Mouse (Mus musculus): Measurements from ENCODE around the gene Gm49373.

Gm49373 gene

DNA sequence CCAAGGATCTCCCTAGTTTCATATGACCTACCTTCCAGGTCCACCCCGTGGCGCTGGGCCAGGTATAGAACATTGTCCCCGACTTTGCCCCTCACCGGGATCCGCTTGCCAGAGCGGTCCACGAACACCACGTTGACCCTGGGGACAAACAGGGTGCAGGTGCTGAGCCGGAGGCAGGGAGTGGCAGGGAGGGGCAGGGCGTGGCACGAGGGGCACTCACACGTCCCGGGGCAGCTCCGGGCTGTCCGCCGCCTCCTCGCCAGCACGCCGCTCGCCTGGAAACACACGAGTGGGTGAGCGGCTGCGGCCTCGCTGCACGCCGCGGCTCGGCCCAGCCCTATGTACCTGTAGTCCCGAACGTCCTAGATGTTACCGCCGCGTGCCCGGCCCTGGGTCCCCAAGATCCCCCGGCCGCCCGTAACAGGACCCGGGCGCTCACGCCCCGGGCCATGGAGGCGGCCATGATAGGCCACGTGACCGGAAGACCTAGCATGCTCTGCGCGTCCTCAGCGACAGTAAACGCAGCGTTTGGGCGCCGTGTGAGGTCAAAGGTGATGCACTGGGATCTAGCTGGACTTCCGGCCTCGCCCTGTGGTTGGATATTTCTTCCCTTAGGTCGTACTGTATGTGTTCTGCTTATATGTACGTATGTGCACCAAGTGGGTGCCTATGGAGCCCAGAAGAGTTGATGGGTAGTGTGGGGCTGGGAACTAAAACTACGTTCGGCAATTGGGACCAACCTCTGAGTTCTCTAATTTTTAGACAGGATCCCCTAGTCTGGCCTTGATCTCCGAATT is at the start of gene Gm49373, which contains the start of gene Fdx1l:
Gm49373 (minus strand) TSS at position 53 of the 797 bp plus-strand sequence.
Fdx1l (minus strand) TSS at position 571 of the 797 bp plus-strand sequence.
- DNase-seq (ENCODE audit: low spot score) = peak; percentile 92

DNA sequence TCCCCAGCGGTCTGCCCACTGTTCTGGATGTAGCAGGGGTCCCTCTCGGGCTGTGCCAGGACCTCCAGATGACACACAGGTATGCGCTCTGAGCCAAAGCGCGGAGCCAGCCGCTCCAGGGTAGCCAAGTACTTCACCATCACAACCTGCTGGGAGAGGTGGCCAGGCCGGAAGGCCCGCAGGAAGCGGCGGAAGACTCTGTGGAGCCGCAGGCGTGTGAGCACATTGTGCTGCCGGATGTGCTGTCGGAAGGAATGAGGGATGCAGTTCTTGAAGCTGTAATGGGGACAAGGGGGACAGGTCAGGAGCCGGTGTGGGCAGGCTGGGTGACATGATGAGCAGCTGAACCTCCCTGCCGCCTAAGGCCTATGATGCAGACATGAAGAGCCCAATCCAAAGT is 48.6 kb upstream of the Gm49373 start:
- DNase-seq (ENCODE audit: low spot score) = no peak

DNA sequence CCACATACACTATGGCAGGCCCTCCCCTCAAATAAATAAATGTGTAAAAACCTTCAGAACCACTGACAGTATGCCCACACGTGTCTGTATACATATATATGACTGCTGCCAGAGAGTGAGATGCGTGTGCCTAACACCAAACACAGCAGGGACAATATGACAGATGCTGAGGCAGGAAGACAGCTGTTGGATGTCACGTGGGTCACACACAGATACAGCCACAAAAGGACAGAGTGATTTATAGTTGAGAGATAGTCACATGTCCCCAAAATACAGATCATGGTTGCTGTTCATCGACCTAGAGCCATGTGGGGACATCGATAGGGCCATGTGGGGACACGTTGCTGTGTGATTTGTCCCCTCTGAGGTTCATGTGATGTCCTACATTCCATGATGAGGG is 44.2 kb upstream of the Gm49373 start:
- DNase-seq (ENCODE audit: low spot score) = no peak

DNA sequence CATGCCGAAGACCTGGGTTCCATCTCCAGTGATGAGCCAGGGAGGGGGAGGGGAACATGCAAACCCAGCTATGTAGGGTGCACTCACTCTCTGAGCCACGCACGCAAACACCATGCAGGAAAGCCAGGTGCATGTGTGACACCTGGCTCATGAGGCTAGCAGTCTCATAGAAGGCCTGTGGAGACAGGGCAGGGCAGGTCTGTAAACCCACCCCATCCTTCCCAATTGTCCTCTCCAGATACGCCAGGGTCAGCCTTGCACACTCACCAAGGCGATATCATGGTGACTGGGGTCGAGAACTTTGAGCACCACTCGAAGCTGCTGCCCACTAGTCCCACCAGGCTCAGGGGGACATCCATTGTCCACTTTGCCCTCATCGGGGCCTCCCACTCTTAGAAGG is 42.2 kb upstream of the Gm49373 start:
- DNase-seq (ENCODE audit: low spot score) = no peak

- no peak for DNase-seq (ENCODE audit: low spot score)
Observed at GRCm38 (mm10) chr9:21114190-21114589, 41.3 kb upstream of the Gm49373 start.

- no peak for DNase-seq (ENCODE audit: low spot score)
Observed at GRCm38 (mm10) chr9:21113751-21114150, 40.9 kb upstream of the Gm49373 start.

GRCm38 (mm10) chr9:21107607-21108237 is 34.8 kb upstream of the Gm49373 start:
- no peak for DNase-seq (ENCODE audit: low spot score)

DNA sequence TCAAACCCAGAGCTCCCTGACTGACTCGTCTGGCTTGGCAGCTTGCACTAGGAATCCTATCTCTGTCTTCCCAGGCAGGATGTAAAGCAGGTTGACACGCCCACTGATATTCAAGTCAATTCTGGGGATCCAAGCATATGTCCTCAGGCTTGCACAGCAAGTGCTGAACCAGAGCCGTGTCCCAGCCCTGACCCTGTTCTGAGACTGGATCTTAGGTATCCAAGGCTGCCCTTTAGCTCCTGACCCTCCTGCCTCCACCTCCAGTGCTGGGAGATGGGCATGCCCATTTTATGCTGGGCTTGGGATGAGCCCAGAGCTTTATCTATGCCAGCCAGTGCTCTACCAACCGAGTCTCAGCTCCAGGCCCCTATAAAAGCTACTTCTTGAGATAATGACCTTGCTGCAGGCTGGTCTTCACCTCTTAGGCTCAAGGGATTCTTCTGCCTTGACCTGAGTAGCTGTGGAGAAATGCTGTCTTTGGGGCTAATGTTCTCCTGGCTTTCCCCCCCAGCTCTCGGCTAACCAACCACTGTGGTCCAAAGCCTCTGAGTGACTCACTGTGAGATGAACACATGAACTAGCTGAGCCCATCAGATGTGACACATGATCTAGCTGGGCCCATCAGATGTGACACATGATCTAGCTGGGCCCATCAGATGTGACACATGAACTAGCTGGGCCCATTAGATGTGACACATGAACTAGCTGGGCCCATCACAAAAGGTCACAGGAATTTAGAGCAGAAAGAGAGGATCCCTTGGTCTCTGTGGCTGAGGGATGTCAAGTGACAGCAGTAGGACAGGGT is 33.1 kb upstream of the Gm49373 start:
- DNase-seq (ENCODE audit: low spot score) = no peak

GRCm38 (mm10) chr9:21104814-21105213 is 31.9 kb upstream of the Gm49373 start:
- DNase-seq (ENCODE audit: low spot score) = no peak

DNA sequence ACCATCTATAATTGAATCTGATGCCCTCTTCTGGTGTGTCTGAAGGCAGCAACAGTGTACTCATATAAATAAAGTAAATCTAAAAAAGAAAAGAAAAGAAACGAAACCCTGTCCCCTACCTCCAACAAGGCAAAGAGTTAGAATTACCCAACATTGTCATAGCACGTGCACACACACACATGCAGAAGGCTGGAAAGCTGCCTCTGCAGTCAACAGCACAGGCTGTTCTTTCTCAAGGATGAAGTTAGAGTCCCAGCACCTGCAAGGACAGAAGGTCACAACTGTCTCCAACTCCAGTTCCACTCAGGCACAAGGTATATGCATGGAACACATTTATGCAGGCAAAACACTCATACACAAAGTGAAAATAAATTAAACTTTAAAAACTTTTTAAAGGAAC is 29.2 kb upstream of the Gm49373 start:
- no peak for DNase-seq (ENCODE audit: low spot score)

DNA sequence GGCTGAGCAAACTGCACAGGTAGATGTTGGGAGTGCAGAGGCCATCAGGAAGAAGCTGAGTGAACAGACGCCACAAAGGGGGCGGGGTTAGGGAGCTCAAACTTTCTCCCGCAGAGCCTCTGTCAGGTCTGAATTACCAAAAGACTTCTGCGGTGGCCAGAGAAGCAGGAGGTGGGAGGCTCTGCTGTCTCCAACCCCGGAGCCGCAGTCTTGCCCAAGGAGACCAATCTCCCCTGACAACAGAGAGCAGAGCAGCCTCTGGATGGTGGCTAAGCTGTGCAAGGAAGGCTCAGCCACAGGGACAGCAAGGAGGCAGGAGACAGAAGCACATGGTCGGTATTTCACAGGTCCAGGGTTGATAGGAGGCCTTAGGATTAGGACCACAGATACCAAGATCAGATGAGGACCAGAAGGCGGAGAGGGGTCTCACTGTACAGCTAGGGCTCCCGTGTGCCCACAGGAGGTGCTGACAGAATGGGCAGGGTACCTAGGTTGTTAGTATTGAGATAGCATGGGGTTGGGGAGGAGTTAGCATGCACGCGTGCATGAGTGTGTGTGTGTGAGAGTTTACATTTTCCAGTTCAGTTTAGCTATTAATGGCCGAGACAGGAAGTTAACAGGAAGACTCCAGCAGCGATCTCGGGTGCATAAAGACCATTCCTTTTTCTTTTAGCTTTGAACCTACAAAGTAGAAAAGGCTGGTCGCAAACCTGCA is 27.7 kb upstream of the Gm49373 start:
- no peak for DNase-seq (ENCODE audit: low spot score)

DNA sequence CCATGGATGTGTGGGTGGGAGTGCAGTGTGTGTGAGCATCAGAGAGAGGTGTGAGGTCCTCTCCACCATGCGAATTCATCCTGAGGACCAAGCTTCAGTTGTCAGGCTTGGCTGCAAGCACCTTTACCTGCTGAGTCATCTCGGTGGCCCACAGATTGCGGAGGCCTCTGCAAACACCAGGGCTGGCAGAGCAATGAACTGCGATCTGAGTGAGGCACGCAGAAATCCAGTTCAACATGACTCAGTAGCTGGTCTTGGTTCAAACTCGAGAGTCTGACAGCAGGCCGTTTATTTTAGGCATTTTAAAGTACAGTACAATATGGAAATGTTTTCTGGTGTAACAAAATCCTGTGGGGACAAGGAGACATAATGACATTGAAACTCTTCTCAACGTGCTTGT is 24.9 kb upstream of the Gm49373 start:
- peak; percentile 66 for DNase-seq (ENCODE audit: low spot score)

- DNase-seq (ENCODE audit: low spot score) = no peak
Observed at GRCm38 (mm10) chr9:21095958-21096357, 23.1 kb upstream of the Gm49373 start.

DNA sequence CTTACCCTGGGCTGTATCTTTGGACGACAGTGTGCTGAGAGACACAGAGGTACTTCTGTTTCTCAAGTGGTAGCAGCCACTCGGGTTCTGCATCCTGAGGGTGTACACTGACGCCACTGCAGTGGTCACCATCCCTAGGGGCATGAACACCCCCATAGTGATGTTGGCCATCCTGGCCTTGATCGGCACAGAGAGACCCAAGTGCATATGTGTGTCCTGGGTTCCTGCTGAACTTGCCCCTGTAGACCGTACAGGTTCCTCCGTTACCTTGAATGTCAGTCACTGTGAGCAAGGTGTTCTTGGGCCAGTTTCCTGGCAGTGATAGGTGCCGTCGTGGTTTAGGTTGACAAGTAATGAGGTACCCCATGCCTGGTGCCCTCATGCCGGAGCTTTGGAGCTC is 20.5 kb upstream of the Gm49373 start:
- no peak for DNase-seq (ENCODE audit: low spot score)

DNA sequence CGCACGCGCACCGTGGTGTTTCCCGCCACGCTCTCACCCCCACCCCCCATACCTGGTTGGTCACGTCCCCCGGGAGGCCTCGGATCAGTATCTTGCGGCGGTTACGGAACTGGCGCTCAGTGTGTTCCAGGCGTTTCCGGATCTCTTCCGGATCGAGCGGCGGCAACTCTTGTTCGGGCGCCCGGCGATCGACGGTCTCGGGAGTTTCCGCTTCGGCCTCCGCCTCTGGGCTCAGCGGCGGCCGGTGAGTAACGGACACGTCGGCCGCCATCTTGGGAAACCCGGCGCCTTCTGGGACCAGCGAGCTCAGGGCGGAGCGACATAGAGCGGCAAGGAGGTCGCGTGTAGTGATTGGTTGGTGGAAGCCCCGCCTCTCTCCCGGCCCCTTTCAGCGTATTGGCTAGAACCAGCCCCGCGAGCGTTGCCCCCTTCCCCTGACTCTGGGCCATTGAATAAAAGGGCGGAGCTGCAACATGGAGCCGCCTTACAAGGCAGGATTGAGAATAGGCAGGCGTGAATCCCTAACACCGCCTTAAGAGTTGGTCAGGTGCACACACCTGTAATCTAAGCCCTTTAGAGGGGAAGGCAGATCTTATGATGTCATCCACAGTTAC is 18.9 kb upstream of the Gm49373 start, which contains the start of the genes Gm38431 and Raver1:
Gm38431 (minus strand) TSS at position 291 of the 614 bp plus-strand sequence.
Raver1 (minus strand) TSS at position 302 of the 614 bp plus-strand sequence.
- DNase-seq (ENCODE audit: low spot score) = peak; percentile 98

GRCm38 (mm10) chr9:21090972-21091706 is 18.2 kb upstream of the Gm49373 start:
- no peak for DNase-seq (ENCODE audit: low spot score)

DNA sequence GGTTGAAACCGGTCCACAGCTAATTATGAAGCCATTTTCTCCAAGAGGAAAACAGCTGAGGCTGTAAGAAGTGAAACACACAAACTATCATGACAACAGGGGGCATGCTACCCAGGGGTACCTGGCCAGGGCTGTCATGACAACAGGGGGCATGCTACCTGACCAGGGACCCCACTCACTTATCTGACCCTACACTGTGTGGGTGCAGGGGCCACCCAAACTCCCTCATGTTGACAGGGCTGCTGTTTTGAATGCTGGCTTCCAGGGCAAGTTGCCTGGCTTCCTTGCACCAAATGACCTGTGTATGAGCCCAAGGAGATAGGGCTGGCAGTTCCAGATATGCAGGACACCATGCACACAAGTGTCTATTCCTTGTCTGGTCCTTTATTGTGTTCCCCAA is 17.6 kb upstream of the Gm49373 start:
- DNase-seq (ENCODE audit: low spot score) = no peak

GRCm38 (mm10) chr9:21083324-21083723 is 10.4 kb upstream of the Gm49373 start:
- DNase-seq (ENCODE audit: low spot score) = no peak

GRCm38 (mm10) chr9:21081127-21081526 is 8.2 kb upstream of the Gm49373 start:
- no peak for DNase-seq (ENCODE audit: low spot score)

DNA sequence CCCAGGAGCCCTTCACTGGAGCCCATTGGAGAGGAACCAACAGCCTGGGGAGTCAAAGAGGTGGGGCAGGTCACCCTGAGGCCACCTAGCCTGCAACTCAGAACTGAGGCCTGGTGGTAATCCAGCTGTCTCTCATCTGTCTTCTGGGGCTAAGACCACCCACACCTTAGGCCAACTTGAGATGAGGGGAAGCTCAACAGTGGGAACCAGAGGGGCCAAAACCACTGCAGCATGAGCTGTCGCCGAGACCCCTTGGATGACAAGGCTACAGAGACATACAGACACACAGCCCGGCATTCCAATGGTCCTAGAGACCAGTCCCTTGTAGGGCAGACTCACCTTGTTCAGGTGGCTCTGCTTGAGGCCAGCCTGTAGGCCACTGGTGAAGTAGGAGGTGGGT is 2.7 kb upstream of the Gm49373 start:
- DNase-seq (ENCODE audit: low spot score) = no peak

DNA sequence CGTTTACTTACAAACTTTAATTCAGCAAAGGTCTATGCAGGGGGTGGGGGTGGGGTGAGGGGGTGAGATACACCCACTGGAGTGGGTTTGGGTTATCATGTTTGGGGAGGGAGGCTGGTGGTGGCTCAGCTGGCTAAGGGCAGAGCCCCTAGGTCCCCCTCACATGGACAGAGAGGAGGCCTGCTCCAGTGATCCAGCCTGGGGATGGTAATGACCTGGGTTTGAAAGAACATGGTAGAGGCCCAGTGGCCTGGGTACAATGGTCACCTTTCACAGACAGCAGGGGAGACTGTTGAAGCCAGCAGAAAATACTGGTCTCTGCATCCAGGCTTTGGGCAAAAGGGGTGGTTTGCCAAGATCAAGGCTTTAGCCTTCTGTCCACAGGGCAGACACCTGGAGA is 1.3 kb upstream of the Gm49373 start:
- DNase-seq (ENCODE audit: low spot score) = no peak
